Mouse (Mus musculus): ENCODE results near the gene Ccnj.

DNA sequence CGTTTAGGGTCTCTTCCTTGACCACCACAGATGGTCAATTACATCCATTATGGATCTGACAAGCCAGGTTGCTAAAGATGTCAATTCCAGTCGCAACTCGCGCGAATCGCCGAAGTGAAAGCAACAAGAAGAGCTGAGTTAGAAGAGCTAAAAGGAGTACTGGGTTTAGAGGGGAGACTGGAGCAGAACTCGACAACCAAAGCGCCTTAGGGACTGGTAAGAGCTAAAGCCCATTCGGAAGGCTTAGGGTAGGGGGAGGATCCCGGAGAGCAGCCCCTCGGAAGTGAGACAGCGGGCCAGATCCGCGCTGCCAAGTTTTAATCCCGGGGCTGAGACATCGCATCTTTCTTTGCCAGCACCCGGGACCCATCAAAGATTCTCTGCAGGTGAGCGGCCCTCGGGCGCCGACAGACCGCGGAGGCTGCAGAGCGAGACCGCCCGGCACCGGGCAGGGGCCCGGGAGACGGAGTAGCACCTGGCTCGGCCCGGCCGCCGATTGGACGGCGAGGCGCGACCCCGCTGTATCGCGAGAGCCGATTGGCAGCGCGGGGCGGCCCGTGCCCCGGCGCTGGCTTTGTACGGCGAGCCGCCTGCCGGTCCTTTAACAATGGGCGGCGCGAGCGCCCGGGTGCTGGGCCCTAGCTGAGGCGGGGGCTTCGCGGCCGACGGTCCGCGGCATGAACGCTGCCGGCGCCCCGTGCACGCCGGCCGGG is at the start of gene Ccnj:
- peak; percentile 50 for TF ChIP-seq POLR2A (IDR thresholded peaks at IDR 0.05; ENCODE audit: low read depth, low read length)
- TF ChIP-seq CTCF (IDR thresholded peaks at IDR 0.05; ENCODE audit: extremely low read depth, insufficient read depth, insufficient read length, insufficient replicate concordance): no peak

Measured in spleen, adult 2 months (tissue).